Mouse (Mus musculus) embryonic fibroblast, embryonic 13.5 days (primary cell): Measurements from ENCODE around the gene S100a3.

ENCODE experiments used
- CTCF ChIP-seq: IDR thresholded peaks from 2 replicates; pipeline ENCODE4 v1.5.1; 2011; ENCODE audit warnings: mild to moderate bottlenecking, control low read depth, low read length, moderate library complexity, borderline replicate concordance; ENCODE audit not compliant: insufficient read depth
- POLR2A ChIP-seq: IDR thresholded peaks from 2 replicates; pipeline ENCODE4 v1.6.1; 2011; ENCODE audit warnings: low read depth, mild to moderate bottlenecking, control low read depth, low read length, moderate library complexity

DNA sequence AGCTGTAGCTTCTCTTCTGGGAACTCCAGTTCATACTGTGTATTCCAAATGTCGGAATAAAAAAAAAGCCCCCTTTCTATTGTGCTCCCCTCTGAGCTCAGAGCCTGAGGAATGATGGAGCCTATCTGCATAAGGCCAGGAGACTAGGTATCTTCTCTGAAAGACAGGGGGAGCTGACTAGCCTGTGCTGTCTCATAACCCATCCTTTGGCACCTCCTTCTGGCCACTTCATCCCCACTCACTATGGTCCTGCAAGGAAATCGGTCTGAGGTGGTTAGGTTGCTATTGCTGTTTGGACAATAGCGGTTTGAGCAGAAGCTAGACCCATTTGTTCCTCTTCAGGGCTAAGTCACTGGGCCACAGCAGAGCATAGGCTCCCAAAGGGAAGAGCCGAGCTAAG lies 67.4 kb downstream of the S100a3 start:
- TF ChIP-seq CTCF (peak; percentile 83), POLR2A (no peak)
